Mouse (Mus musculus) testis, adult 2 months (tissue): ENCODE results near the gene Ezh1. TPM values are rescaled to one million over a fixed set of nuclear protein-coding genes. Genes with fewer than 3 reads are reported as not detected.

Source experiments
- H3K27ac ChIP-seq: fragments of 200-500 bp; 2 replicates; pipeline ENCODE4 v1.5.1; 2012; ENCODE audit warnings: low read depth, low read length; ENCODE audit not compliant: control insufficient read depth, insufficient read depth
- H3K27me3 ChIP-seq: fragments of 200-500 bp; 2 replicates; pipeline ENCODE4 v1.6.1; 2012; ENCODE audit warnings: mild to moderate bottlenecking, low read length, moderate library complexity; ENCODE audit not compliant: control insufficient read depth, insufficient read depth
- H3K36me3 ChIP-seq: fragments of 200-500 bp; 2 replicates; pipeline ENCODE4 v1.6.1; 2012; ENCODE audit warnings: mild to moderate bottlenecking, low read length; ENCODE audit not compliant: control insufficient read depth, insufficient read depth
- H3K4me1 ChIP-seq: fragments of 200-500 bp; 2 replicates; pipeline ENCODE4 v1.6.1; 2012; ENCODE audit warnings: low read length; ENCODE audit not compliant: control insufficient read depth, insufficient read depth
- H3K4me3 ChIP-seq: fragments of 200-500 bp; 2 replicates; pipeline ENCODE4 v1.5.1; 2012; ENCODE audit warnings: low read depth, mild to moderate bottlenecking, low read length, moderate library complexity, mixed read lengths; ENCODE audit not compliant: control insufficient read depth
- CTCF ChIP-seq: fragments of 200-500 bp; IDR thresholded peaks from 2 replicates; pipeline ENCODE4 v1.5.1; 2012; ENCODE audit warnings: low read depth, mild to moderate bottlenecking, inconsistent platforms, low read length, moderate library complexity; ENCODE audit not compliant: control insufficient read depth, insufficient read depth, insufficient replicate concordance
- POLR2A ChIP-seq: fragments of 200-500 bp; IDR thresholded peaks from 2 replicates; pipeline ENCODE4 v1.6.1; 2012; ENCODE audit warnings: low read depth, mild to moderate bottlenecking, inconsistent platforms, low read length, moderate library complexity; ENCODE audit not compliant: control insufficient read depth
- polyA plus RNA-seq: library from polyadenylated mRNA; depleted of rRNA; stranded (reverse); fragments of >200 nt; gene quantifications from 2 replicates; pipeline ENCODE4 v1.2.3, GENCODE M21; 2012

Gene Ezh1
- polyA plus RNA-seq, 1 experiment, result 14.3 TPM

- Histone ChIP-seq H3K4me1 (peaks cover 3% of the 10 kb centered on the region), H3K36me3 (no peaks in the 10 kb centered on the region), H3K4me3 (peak within 1 kb of the TSS; percentile 99), H3K27me3 (no peaks in the 10 kb centered on the region), H3K27ac (peak within 1 kb of the TSS; percentile 93)
- TF ChIP-seq CTCF (no peak), POLR2A (peak; percentile 88)
These were observed 27.5 kb upstream of the Ezh1 start, which contains the start of gene Vps25 for GRCm38 (mm10) chr11:101253613-101254389. Gene Vps25, plus strand, starts transcription at chr11:101253707.

DNA sequence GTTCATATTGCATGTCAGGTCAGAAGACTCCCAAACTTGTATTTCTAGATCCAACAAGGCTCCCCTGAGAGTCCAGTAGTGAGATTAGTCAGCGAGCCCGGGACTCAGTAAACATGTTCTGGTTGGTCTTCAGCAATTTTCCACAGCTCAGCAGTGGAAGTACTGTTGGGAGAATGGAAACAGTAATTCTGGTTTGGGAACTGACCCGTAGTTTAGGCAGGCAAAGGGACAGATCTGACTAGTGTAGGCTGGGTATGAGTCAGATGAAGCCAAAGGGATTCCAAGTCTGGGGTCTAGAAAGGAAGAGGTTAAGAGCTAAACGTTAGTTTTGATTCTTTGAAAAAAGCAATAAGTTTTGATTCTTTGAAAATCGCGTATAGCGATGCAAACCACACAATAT is 26.7 kb upstream of the Ezh1 start:
- TF ChIP-seq CTCF (no peak), POLR2A (no peak)
- Histone ChIP-seq H3K4me3 (peak overlapping the region; percentile 99), H3K4me1 (peaks cover 5% of the 10 kb centered on the region), H3K27me3 (no peaks in the 10 kb centered on the region), H3K36me3 (no peaks in the 10 kb centered on the region), H3K27ac (peak overlapping the region; percentile 64)

GRCm38 (mm10) chr11:101251031-101251430 is 24.8 kb upstream of the Ezh1 start:
- H3K4me3 ChIP-seq, result no peak overlapping the region

DNA sequence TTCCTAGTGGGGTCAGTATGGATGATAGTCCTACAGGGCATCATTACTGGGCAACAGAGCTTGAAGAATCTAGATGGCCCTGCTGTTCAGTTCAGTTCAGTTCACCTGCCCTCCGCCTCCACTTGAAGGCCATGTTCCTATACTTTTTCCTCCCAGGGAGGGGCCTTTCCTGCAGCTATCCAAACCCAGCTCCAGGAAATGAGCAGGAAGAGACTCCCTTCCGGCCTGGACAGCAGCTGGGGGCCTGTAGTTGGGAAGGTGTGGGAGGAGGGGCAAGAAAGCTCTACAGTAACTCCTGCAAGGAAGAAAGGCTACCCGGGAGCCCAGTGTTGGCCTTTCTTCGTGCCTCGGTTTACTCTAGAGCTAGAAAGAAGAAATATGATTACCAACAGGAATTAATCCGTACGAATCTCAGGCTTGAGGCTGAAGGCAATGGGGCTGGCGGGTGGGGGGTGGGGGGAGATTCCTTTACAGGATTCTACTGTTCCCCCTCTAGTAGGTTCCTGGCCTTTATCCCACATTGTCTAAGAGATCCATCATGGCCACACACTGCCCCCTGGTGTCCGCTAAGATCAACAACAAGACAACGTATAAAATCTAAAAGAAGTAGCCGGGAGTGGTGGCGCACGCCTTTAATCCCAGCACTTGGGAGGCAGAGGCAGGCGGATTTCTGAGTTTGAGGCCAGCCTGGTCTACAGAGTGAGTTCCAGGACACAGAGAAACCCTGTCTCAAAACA is 22.2 kb upstream of the Ezh1 start:
- H3K4me3 ChIP-seq, result no peak overlapping the region
- H3K27ac ChIP-seq, result no peak overlapping the region

More at GRCm38 (mm10) chr11:101251031-101251430, 24.8 kb upstream of the Ezh1 start:
- no peaks in the 10 kb centered on the region for H3K27me3 ChIP-seq
- H3K27ac ChIP-seq, result no peak overlapping the region
- H3K36me3 ChIP-seq, result no peaks in the 10 kb centered on the region
- peaks cover 5% of the 10 kb centered on the region for H3K4me1 ChIP-seq
- no peak for TF ChIP-seq CTCF
- no peak for TF ChIP-seq POLR2A

DNA sequence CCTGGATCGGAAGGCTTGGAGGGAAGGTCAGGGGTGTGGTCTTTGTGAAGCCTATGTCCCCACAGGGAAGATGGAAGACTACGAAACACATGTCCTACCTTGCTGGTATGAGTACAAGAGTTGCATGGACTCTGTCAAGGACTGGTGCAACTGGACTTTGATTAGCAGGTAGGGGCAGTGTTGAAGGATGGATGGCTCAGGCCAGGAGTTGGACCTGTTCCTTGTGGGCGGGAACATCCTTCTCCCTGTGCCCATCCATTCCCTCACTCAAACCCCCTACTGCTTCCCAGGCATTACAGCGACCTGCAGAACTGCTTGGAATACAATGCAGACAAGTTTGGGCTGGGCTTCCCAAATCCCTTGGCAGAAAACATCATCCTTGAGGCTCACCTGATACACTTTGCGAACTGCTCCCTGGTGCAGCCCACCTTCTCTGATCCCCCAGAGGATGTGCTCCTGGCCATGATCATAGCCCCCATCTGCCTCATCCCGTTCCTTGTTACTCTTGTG is 21.3 kb upstream of the Ezh1 start:
- Histone ChIP-seq H3K36me3 (no peaks in the 10 kb centered on the region), H3K4me1 (peaks cover 6% of the 10 kb centered on the region), H3K27ac (no peak overlapping the region), H3K4me3 (no peak overlapping the region), H3K27me3 (no peaks in the 10 kb centered on the region)
- TF ChIP-seq POLR2A, result no peak

More for the DNA sequence above, 22.2 kb upstream of the Ezh1 start:
- Histone ChIP-seq H3K27me3 (no peaks in the 10 kb centered on the region), H3K4me1 (peaks cover 8% of the 10 kb centered on the region), H3K36me3 (no peaks in the 10 kb centered on the region)
- TF ChIP-seq POLR2A (no peak), CTCF (no peak)

- H3K36me3 ChIP-seq, result no peaks in the 10 kb centered on the region
- peak overlapping the region; percentile 78 for H3K4me3 ChIP-seq
- peaks cover 6% of the 10 kb centered on the region for H3K4me1 ChIP-seq
- H3K27ac ChIP-seq, result peak overlapping the region; percentile 16; the same call in 1 of the 2 replicates
- no peak for TF ChIP-seq POLR2A
- TF ChIP-seq CTCF, result no peak
- H3K27me3 ChIP-seq, result no peaks in the 10 kb centered on the region
These were observed 20.4 kb upstream of the Ezh1 start for GRCm38 (mm10) chr11:101246702-101247012.

- Histone ChIP-seq H3K36me3 (no peaks in the 10 kb centered on the region), H3K4me1 (peaks cover 6% of the 10 kb centered on the region), H3K27me3 (no peaks in the 10 kb centered on the region), H3K4me3 (peak within 1 kb of the TSS; percentile 78), H3K27ac (peak within 1 kb of the TSS; percentile 16; the same call in 1 of the 2 replicates)
- TF ChIP-seq POLR2A (no peak), CTCF (no peak)
These were observed 19.8 kb upstream of the Ezh1 start, which contains the start of gene Ramp2 for GRCm38 (mm10) chr11:101245855-101246701. Gene Ramp2, plus strand, starts transcription at chr11:101246028.
